Mouse (Mus musculus) ES-Bruce4 (cell line): ENCODE measurements around the gene Cfap45.

Experiments
- CTCF ChIP-seq: IDR thresholded peaks from one replicate; pipeline ENCODE4 v1.8.1; 2011; ENCODE audit warnings: low read depth, low read length
- EP300 ChIP-seq: IDR thresholded peaks from 2 replicates; pipeline ENCODE4 v1.6.1; 2011; ENCODE audit warnings: low read depth, low read length; ENCODE audit not compliant: insufficient read depth
- POLR2A ChIP-seq: IDR thresholded peaks from one replicate; pipeline ENCODE4 v1.8.1; 2011; ENCODE audit warnings: low read length; ENCODE audit not compliant: insufficient read depth

DNA sequence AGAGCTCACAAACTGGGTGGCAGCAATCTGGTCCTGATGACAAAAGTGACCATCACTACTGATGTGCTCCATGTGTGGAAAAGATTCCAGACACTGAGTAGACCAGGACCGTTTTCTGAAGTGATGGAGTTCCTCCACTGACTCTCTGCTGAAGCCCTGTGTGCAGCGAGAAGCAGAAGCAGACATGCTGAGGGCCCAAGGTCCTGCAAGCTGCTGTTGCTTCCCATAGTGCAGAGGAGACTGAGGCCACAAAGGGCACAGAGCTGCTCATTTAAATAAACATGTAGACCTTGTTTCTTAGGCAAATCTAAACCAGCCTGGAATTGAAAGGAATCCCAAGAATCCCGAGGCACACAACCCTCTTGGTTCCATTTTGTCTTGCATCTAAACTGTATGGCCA lies 72.7 kb downstream of the Cfap45 start:
- TF ChIP-seq CTCF (no peak), POLR2A (no peak), EP300 (no peak)
